Mouse (Mus musculus): ENCODE measurements around the gene Safb2.

DNA sequence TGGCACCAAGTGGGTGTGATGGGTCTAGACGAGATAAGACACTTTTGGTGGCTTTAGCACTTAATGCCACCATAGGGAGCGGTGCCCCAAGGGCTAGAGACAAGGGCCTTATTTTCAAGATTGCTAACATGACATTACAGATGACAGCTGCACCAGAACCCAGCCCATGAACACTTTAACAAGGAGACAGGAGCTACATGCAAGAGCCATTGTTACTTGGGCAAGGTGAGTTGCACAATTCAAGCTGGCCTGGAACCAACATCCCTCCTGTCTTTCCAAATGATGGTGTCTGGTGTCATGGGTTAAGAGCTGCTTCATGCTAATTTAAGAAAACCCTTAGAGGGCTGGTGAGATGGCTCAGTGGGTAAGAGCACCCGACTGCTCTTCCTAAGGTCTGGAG, 25.0 kb downstream of the Safb2 start:
- TF ChIP-seq CTCF (IDR thresholded peaks at IDR 0.05; ENCODE audit: borderline replicate concordance, insufficient read depth, low read depth, low read length), result no peak
- no peak for TF ChIP-seq POLR2A (IDR thresholded peaks at IDR 0.05; ENCODE audit: borderline replicate concordance, insufficient read depth, low read length)
